Mouse (Mus musculus) bone marrow macrophage, adult 2 months (primary cell): ENCODE results near the gene Dnajc4.

Source experiments
- CTCF ChIP-seq: IDR thresholded peaks from 2 replicates; pipeline ENCODE4 v1.5.1; 2012; ENCODE audit warnings: low read depth, mild to moderate bottlenecking, low read length, moderate library complexity
- POLR2A ChIP-seq: IDR thresholded peaks from 2 replicates; pipeline ENCODE4 v1.6.1; 2012; ENCODE audit warnings: mild to moderate bottlenecking, low read depth, low read length, borderline replicate concordance

- TF ChIP-seq CTCF, result no peak
- TF ChIP-seq POLR2A, result no peak
These were observed 51.7 kb downstream of the Dnajc4 start for GRCm38 (mm10) chr19:6940396-6941351.
